Mouse (Mus musculus): ENCODE measurements around the gene Crim1. TPM values are rescaled to one million over a fixed set of nuclear protein-coding genes. Genes with fewer than 3 reads are reported as not detected.

Gene Crim1
- polyA plus RNA-seq, 1 experiment from 2014 or later = 5.6 TPM

Small RNA genes lying within 50 kb of the gene (microRNA-seq; reads per million reads assigned to microRNA genes)
- gene Gm25069 = not detected

Other genes starting within 250 kb of the Crim1 start
- gene Fez2, start 217.9 kb downstream of the Crim1 start, polyA plus RNA-seq (2016; fragmentation: Nextera tagmentation; extraction: Ambion mirVana) = 38.5 and 41.2 TPM in 2 replicates